Mouse (Mus musculus) natural killer cell, adult 2 months (primary cell): ENCODE measurements around the gene Wfikkn2.
"Not testable (repeated sequence)": the region's sequence is repeated elsewhere in the genome, so short reads cannot be mapped to it uniquely, and the experiment has no call there.

Experiments
- DNase-seq, 2 experiments: peaks; one replicate each; pipeline ENCODE4 v3.0.0; 2022; ENCODE audit warnings: low spot score in 2 of 2

Gene Wfikkn2

DNA sequence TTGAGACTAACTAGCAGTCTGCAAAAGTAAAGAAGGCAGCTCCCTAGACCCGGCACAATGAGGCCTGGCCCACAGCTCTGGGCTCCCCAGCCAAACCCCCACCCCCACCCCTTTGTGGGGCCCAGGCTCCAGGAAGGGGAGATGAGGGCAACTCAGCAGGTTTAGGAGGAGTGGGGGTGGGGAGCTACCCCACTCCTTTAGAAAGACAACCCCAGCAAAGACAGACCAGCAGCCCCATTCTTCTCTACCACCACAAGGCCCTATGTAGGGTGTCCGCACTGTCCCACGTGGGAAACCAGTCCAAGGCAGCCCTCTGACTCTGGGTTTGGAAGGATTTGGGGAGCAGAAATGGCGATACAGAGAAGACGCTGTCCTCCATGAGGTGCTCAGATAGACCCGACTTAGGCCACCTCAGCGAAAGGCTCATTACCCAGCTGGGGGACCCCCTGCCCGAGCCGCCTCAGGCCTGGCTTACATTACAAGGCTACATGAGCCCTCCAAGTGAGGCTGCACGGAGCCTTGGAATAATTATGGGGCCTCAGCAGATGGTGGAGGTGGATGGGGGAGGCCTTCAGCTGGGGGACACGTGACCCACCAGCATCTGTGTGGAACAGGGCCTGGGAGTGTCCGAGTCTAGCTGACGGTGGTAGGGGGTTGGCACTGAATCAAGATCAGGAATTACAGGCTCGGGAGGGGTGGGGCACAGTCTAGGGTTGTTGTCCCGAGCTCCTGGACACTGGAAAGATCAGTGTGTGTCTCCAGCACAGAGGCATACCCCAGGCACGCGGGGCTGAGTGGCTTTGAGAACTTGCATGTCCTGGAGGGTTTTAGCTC is at the start of gene Wfikkn2:
TSS of gene Wfikkn2 (minus strand) at position 51 of the 834 bp plus-strand sequence.
- no peak for DNase-seq

DNA sequence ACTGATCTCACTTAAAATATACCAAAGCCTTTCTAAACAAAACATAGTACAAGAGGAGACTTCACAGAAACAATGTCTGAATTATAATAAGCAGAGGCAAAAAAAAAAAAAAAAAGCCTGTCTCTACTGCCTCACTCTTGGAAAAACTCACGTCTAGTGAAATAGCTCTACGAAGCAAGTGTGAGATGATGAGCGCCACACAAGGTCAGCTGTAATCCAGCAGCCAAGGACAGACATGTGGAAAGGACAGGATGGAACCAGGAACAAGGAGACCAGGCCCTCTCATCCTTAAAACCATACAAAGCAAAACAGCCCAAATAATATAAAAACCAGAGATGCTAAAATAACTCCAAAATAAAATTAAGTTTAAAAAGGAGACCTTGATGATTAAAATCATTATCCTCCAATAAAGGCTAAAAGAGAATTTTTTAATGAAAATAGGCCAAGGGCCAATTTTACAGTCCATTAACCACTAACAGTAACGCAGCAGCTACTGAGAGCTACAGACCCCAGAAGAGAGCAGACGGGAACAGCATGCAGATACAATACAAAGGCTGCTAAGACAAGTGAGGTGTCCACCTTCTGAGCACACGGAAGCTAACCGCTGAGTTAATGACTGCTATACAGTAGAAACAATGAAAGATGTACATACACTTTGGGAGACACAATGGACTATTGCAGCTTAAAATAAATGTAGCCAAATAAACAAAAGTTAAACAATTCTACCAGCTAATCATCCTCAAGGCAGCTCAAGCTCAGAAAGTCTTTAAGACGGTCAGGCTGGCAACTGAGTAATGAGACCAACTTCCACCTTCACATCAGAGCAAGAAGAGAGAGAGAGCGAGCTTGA is 49.4 kb upstream of the Wfikkn2 start:
- no peak for DNase-seq

DNA sequence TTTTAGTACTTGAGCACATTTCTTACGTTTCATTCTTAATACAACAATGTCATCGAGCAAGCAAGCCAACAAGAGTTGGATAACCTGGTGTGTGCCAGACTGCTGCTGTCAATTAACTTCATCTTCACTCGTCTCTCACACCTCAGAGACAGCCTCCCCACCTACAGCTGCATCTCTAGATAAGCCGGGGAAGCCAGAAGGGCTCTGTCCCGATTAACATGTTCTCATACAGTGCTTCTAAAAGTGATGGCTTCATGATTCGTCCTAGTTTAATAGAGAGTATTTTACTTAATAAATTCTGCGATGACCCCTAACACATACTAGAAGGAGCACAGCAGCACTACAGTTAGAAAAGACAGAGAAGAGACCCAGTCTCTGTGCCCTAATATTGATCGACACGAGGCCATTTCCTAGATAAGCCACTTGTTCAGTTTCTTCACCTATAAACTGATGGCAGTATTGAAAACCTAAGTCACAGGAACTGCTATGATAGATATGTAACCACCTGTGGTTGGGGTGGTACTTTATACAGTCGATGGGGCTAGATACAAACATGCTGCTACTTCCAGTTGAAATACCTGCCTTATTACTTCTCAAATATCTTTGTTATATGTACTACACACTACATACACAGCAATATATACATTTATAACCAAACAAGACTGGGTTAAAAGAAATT is 44.4 kb upstream of the Wfikkn2 start:
- no peak for DNase-seq

DNA sequence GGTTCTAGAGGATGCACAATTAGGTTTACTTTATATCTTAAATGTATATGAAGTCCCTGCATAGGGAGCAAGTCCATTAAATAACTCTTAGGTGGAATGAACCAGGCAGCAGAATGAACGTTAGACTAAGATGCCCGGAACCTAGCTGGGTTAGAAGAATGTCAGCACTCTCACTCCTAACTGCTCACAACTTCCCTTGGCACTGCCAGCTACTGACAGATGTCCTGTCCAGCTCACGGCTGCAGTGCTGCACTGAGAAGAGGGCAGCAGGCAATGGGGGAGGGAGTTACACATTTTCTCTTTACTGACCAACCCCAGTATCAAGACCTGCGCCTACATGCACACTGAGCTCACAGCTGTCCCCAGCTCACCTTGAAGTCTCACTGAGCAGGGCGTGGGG is 41.3 kb upstream of the Wfikkn2 start:
- DNase-seq, result no peak

DNA sequence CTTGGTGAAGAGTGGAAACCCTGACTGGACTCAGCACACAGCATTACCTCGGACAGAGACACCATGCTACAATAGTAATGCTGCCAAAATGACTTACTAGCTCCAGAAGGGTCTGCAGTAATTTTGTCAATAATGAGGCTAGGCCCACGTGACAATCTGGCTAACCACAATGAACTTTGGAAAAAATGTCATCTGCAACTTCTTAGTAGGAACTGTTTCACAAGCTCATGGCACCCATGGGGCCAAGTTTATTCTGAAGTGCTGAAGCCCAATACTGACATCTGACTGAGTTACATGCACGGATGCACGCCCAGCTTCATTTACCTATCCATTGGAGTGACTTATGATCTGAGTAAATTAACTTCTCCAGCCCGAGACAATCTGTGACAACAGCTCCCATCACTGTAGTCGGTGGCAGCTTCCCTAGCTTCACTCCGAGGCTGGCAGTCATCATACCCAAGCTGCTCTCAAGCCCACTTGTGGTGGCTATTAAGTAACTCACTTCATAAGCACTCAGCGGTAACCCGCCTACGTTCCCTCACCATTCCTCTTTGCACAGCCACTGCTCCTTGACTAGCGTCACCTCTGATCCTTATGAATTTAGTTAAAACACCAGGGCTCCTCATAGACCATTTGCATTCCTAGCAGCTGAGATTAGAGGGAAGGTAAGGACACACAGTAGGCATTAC is 40.2 kb upstream of the Wfikkn2 start:
- no peak for DNase-seq

DNA sequence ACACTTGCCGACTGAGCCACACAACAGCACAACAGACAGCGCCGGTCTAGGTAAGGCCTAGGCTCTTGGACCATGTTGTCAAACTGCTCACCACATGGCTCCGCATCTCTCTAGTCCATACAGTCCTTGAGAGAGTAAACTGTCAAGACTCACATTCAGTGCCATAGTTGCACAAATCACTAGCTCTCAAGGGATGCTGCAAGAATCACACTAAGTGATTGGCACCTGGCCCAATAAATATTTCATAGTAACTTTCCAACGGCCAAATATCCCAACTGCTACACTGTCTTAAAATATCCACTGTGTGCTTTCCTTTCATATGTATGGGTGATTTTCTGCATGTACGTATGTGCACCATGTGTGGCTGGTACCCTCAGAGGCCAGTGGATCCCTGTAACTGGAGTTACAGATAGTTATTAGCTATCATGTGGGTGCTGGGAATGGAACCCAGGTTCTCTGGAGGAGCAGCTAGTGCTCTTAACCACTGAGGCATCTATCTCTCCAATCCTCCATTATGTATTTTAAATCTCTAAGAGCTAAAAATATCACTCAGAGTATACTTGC is 37.8 kb upstream of the Wfikkn2 start:
- no peak for DNase-seq

DNA sequence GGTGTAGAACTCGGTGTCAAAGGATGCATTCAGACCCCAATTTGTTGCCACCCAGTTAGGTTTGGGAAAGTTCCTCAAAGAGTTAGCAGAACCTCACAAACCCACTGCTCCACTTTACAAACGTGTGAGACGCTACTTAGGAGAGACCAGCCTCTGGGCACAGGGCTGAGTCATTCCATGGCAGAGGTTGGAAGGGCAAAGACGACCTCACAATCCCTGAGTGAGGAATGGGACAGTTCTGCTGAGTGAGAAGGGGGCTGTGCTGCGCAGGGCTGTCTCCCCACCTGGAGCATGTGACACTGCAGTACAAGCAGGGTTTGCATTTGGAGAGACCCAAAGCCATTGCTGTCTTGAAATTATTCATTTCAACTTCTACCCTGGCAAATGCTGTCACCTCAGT is 36.5 kb upstream of the Wfikkn2 start:
- no peak for DNase-seq

DNA sequence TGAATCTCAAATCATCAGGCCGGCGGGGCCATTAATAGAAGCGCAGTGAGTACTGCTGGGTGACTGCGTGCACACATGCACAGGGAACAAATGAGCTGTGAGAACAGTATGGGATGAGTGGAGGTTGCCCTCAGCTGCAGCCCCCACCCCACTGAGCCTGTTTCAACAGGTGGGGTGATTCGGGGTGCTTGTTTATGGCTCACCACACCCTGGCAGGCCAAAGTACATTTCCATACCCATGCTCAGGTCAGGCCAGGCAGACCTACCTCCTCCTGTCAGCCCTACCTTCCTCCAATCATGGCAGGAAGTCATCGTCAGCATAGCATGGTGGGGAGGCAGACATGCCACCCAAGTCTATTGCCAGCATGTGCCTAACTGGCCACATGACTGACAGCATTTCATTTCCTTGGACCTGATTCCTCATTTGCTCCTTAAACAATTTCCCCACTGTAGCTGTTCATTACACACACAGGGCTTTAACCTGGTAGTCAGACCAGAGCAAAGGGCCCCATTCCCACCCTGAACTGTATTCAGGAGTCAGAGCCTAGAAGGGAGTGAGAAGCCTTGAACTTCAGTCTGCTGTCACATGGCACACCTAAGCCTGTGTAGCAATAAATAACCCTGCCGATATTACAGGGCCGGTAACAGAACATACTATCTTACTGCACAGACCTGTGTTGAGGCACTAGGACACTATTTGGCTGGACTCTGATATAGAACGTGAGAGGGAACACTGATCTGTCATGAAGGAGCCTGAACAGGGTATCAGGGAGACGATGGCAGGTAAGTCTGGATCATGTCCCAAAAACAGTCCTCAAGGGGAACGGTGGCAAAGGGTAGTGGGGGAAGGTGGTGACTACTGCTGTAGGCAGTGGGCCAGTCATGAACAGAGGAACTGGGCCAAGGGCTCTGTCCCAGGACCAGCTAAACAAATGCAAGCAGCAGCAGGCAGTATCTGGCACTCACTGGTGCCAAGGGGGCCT is 35.7 kb upstream of the Wfikkn2 start, which contains the start of gene Gm21885:
TSS of gene Gm21885 (plus strand) at position 675 of the 983 bp plus-strand sequence.
- DNase-seq, result no peak

DNA sequence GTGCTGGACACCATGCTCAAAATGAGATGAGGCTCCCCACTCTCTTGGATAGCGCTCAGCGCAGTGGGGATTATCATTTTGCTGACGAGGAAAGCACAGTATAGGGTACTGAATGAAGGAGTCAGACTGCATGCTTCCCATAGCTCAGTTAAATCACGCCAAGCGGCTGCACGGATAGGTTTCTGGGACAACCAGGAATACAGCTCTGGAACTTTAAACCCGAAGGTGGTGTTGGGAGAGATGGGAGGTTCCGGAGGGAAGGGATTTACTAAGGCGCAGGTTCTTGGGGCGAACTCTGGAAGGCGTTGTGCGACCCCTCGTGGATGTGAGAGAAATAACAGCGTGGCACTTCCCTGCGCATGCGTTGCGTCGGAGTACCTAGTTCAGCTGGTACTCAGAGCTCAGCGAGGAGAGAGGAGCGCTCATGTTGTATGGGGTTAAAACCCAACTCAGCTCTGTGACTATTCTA is 31.1 kb upstream of the Wfikkn2 start:
- peak; percentile 59 to 77 for DNase-seq

DNA sequence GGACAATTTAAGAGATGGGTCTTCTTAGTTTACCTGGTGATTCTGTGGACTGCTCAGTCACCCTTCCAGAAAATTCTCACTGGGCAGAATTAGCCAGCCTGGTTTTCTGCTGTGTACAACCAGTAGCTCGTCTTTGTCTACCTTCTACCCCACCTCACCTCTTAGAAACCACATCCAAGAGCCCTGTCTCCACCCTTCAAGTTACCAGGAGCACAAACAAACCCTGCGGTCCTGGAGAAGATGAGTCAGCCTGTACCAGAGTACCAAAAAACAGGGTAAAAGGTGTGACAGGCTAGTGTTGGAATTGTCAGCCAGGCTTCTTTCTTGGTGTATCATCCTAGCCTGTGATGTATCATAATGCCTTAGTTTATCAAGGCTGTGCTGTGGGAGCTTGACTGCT is 29.9 kb upstream of the Wfikkn2 start:
- peak in 1 of 2 experiments; percentile 13 for DNase-seq

DNA sequence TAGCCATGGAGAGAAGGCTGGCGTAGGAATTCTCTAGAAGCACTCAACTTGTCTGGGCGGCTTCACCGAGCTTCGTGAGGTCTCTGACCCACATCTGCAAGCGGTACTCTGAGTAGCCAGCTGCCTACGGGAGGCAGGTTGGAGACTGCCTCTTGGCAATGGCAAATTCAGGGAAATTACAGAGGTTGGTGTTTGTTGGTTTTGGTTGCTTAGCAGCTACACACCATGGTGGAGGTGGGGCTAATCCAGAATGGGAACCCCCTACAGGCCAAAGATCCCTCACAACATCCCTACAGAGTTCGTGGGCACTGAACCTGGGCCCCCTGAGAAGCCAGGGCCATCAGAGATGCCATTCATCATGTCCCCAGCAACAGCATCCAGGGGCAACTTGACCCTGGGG is 29.4 kb upstream of the Wfikkn2 start:
- DNase-seq, result no peak

DNA sequence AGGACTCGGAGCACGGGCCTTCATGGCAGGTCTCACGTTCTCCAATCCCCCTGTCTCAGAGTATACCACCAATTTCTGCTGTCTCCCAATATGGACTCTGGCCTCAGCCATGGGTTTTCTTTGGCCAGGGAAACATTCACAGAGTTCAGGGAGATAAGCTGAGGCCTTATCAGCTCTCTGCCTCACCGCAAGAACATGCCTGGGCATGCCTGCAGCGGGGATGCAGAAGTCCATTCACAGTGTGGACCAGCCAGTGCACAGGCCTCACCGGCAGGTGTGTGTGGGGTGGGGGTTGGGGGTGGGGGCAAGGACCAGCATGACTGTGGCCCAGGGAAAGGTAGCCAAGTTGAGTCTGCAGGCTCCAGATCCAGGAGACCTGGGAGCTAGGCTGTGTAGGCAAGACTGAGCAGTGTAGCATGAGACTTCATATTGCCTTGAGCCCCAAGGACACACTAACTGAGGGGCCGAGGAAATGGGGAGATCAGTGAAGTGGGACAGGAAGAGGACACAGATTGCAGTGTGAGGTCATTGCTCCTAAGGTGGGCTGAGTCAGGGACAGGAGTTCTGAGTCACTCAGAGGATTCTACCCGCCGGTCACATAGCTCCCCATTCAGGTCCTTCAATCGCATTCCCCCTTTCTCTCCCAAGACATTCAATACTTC is 28.5 kb upstream of the Wfikkn2 start:
- DNase-seq, result no peak

DNA sequence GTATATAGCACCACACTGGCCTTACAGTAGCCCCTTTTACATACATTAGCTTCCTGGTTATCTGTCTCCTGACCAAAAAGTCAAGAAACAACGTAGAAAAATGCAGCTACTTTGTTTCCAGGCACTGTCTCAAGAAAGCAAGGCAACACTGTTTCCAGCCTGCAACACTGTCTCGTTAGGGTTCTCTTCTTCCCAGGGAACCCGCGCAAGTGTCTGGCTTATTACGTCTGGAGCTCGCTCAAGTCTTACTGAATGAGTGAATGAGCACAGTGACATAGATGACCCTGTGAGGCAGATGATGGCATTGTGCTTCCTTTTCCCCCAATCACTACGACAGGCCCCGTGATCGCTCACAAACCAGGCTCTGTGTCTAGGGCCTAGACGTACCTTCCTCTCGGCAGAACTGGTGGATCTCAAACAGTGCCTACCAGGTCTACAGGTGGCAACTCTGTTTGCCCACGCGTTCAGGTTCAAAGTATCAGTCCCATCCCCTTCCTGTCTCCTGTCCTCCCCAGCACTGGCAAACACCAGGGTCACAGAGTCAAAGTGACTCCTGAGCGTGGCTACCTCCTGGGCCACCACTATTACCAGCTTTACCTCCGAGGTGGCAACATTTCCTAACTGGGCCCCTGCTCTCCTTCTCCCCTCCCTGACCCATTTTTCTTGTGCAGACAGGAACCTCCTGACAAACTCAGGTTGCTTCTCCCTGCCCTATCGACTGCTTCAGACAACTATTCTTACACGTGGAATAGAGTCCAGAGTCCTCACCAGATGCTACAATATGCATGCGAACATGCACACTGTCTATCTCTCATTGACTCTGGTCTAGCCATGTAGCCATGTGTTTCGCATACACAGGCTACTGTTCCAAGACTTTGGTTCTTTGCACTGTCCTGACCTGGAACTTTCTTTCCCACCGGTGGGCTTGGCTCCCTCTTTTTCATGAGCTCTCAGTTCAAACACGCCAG is 27.4 kb upstream of the Wfikkn2 start:
- DNase-seq, result no peak

DNA sequence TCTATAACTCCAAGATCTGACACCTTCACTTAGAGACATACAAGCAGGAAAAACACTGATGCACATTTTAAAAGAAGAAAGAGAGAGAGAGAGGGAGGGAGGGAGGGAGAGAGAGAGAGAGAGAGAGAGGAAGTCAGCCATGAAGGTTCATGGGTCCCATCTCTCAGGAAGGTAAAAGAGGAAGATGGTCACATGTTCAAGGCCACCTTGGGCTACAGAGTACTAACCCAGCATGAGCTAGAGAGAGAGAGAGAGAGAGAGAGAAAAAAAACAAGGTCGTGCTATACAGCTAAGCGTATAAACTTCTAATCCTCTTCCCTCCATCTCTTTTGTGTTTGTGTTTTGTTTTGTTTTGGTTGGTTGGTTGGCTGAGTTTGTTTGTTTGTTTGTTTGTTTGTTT is 25.2 kb upstream of the Wfikkn2 start:
- no peak for DNase-seq

DNA sequence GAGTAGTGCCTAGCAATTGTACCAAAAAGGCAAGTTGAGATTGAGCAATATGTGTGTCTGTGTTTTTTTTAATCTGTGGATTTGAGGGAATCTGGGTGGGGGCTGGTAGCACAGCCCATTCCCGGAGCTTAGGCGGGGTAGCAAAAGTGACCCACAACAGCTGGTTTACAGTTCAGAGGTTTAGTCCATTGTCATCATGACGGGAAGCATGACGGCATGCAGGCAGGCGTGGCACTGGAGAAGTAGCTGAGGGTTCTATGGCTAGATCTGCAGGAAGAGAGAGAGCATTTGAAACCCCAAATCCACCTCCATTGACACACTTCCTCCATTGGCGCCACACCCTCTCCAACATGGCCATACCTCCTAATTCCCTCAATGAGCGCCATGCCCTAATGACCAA is 24.1 kb upstream of the Wfikkn2 start:
- no peak for DNase-seq

DNA sequence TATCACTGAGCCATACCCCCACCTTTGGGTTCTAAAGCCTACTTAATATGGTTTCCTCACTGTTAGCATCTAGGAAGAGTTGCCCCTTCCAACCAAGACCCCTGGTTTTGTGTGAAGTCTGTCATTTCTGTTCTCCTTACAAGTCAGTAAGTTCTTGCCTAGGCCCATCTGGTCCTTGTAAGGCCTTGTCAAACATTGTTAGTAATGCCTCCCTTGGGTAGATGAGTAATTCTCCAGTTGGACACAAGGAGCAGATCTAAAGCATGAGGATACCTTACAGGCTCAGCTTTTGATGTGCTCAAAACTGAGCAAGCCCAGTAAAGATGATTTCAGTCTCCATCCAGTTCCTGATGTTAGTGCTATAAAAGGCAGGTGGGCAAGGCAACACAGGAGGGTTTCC is 23.0 kb upstream of the Wfikkn2 start:
- no peak for DNase-seq

DNA sequence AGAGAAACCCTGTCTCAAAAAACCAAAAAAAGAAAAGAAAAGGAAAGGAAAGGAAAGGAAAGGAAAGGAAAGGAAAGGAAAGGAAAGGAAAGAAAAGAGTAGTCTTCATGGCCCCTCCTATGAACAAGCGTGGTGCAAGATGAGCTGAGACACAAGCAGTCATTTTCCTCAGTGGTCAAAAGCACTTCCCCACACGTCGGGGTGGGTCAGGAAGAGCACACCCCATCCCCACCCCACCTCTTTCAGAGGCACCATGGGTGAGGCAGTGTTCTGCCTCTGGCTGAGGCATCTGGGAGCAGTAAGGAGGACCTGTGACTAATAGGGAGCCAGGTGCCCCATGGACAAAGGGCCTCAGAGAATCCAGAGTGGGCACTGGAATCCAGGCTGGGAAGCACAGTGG is 20.4 kb upstream of the Wfikkn2 start:
- DNase-seq, result not testable (repeated sequence)

DNA sequence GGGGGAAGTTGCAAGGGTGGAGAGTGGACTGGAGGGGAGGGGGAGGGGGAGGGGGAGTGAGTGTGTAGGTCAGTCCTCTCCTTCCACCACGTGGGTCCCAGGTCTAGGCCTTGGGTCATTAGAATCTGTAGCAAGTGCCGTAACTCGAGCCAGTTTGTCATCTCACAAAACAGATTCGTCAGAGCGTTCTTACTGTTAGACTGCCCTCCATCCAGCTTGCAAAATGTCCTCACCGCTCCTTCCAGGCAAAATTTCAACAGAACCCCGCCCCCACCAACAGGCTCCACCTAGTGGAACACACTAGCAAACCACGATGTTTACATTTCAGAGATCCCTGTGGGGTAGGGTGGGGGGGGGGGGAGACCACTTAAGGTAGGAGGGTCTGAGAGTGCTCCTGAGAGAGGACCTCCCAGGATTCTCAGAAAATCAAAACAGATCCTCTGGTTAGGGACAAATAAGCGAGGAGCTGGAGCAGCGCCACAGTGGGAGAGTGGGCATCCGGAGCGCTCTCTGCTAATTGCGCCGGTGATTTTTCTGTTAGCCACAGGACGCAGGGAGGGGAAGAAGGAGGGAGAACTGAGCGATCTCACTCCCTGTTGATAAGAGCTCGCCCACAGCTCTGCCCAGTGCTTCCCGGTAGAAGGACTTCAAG is 19.5 kb upstream of the Wfikkn2 start:
- peak in 1 of 2 experiments; percentile 29 for DNase-seq
